Mouse (Mus musculus) lung, adult 2 months (tissue): ENCODE results near the gene Rgma. TPM values are rescaled to one million over a fixed set of nuclear protein-coding genes. Genes with fewer than 3 reads are reported as not detected.

Source experiments
- DNase-seq: peaks from one replicate; pipeline ENCODE4 v3.0.0; 2022
- H3K4me1 ChIP-seq: fragments of 200-500 bp; 2 replicates; pipeline ENCODE4 v1.6.1; 2011; ENCODE audit warnings: low read length; ENCODE audit not compliant: control insufficient read depth, insufficient read depth
- H3K4me3 ChIP-seq: fragments of 200-500 bp; replicated peaks from 2 replicates; pipeline ENCODE3; 2011; ENCODE audit warnings: low read depth, mild to moderate bottlenecking, control low read depth, low read length; ENCODE audit errors: extremely low read depth
- CTCF ChIP-seq: fragments of 200-500 bp; IDR thresholded peaks from 2 replicates; pipeline ENCODE4 v1.5.1; 2011; ENCODE audit warnings: mild to moderate bottlenecking, low read length, control low read depth; ENCODE audit not compliant: insufficient read depth
- POLR2A ChIP-seq: fragments of 200-500 bp; IDR thresholded peaks from 2 replicates; pipeline ENCODE4 v1.6.1; 2011; ENCODE audit warnings: low read depth, mild to moderate bottlenecking, control low read depth, low read length, borderline replicate concordance; ENCODE audit errors: extremely low read depth
- WGBS: fragments of 180-500 bp; shearing (Covaris S2); methylation state at CpG from one replicate; pipeline ENCODE4 v1.1.7; 2018; 5-methylcytosine and 5-hydroxymethylcytosine counted together
- polyA plus RNA-seq: library from polyadenylated mRNA; depleted of rRNA; stranded (reverse); fragments of >200 nt; gene quantifications from 2 replicates; pipeline ENCODE4 v1.2.3, GENCODE M21; 2012

Gene Rgma
- polyA plus RNA-seq, 1 experiment = 27.5 TPM

- Histone ChIP-seq H3K4me3 (no peak overlapping the region), H3K4me1 (0 out of 2 replicates have a peak, but pooled peaks cover 2% of the 10 kb centered on the region)
- no peak for DNase-seq
- no peak for TF ChIP-seq CTCF
- TF ChIP-seq POLR2A = no peak
- 63% methylated on average over 7 of the region's 7 CpGs for WGBS
These were observed 40.4 kb upstream of the Rgma start for GRCm38 (mm10) chr7:73334883-73335282.

GRCm38 (mm10) chr7:73336380-73336779 lies 38.9 kb upstream of the Rgma start:
- Histone ChIP-seq H3K4me1 (0 out of 2 replicates have a peak, but pooled peaks cover 2% of the 10 kb centered on the region), H3K4me3 (no peak overlapping the region)
- DNase-seq = no peak
- 49% methylated on average over 7 of the region's 7 CpGs for WGBS
- TF ChIP-seq POLR2A = no peak
- no peak for TF ChIP-seq CTCF

DNA sequence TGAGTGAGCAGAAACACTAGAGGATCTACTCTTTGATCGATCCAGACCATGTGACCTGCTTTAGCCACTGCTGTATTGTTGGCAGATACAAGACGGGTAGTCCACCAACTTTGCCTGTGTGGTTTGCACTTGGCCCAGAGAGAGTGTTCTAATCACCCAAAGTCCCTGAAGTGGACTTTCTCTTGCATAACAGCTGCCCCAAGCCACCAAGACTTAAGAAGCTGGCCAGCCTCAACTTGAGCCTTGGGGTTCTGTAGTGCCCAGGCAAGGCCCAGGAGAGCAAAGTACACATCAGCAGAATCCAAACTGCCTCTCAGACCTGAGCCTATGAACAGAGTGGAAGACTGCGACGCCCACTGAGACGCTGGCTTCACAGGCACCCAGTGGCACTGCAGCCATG lies 37.0 kb upstream of the Rgma start:
- H3K4me1 ChIP-seq = 0 out of 2 replicates have a peak, but pooled peaks cover 2% of the 10 kb centered on the region
- TF ChIP-seq POLR2A (no peak), CTCF (no peak)
- 70% methylated on average over 5 of the region's 5 CpGs for WGBS
- H3K4me3 ChIP-seq = no peak overlapping the region
- DNase-seq = peak; percentile 45

- no peaks in the 10 kb centered on the region for H3K4me1 ChIP-seq
- DNase-seq = no peak
- 61% methylated on average over 3 of the region's 3 CpGs for WGBS
- H3K4me3 ChIP-seq = no peak overlapping the region
- TF ChIP-seq CTCF (no peak), POLR2A (no peak)
These were observed 31.5 kb upstream of the Rgma start for GRCm38 (mm10) chr7:73343852-73344251.

DNA sequence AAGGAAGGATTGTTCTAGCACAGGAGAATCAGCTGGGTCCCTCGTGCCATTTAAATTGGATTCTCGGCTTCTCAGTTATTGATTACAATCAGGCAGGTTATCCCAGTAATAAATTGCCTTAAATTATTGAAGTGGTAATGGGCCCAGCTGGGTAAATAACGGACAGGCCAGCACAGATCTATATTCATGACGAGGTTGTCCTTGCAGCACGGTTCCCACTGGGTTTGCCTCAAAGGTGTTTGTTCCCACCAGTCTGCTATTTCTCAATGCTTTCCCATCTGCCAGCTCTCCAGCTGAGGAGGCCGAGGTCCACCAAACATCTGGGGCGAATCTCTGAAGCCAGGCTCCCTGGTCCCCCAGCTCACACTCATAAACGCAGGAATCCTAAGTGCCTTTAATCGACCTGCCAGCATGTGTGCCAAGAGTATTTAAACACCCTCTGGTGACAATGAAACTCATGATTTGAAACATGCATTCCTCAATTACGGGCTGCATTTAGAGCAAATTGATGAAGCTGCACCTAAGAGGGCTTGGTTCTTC lies 26.7 kb upstream of the Rgma start:
- TF ChIP-seq CTCF = no peak
- no peak for TF ChIP-seq POLR2A
- no peak for DNase-seq
- H3K4me3 ChIP-seq = no peak overlapping the region
- H3K4me1 ChIP-seq = no peaks in the 10 kb centered on the region
- WGBS = 41% methylated on average over 10 of the region's 10 CpGs

GRCm38 (mm10) chr7:73349158-73349557 lies 26.2 kb upstream of the Rgma start:
- no peaks in the 10 kb centered on the region for H3K4me1 ChIP-seq
- TF ChIP-seq POLR2A = no peak
- H3K4me3 ChIP-seq = no peak overlapping the region
- 64% methylated on average over 8 of the region's 8 CpGs for WGBS
- DNase-seq = no peak

DNA sequence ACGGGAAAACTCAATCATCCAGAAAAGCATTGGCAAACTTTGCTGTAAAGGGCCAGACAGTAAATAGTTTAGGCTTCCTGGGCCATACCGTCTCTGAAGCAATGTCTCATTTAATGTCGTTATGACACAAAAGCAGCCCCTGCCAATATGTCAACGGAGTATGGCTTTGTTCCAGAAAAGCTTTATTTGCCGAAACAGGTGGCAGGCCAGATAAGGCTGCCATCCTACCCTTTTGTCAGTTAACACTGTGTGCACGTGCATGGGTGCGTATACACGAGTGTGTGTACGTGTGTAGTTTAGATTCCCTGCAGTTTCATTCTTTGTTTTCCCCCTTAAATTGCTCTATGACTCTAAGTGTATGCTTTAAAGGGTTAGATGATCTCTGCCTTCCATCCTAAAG lies 20.1 kb upstream of the Rgma start:
- WGBS = 48% methylated on average over 9 of the region's 9 CpGs
- no peak overlapping the region for H3K4me3 ChIP-seq
- no peak for DNase-seq
- TF ChIP-seq POLR2A (no peak), CTCF (no peak)
- H3K4me1 ChIP-seq = no peaks in the 10 kb centered on the region

GRCm38 (mm10) chr7:73356901-73357300 lies 18.4 kb upstream of the Rgma start:
- WGBS = 77% methylated on average over 5 of the region's 5 CpGs
- no peak for DNase-seq

GRCm38 (mm10) chr7:73357626-73358025 lies 17.7 kb upstream of the Rgma start:
- Histone ChIP-seq H3K4me3 (no peak overlapping the region), H3K4me1 (no peaks in the 10 kb centered on the region)
- WGBS = 94% methylated on average over 2 of the region's 2 CpGs
- DNase-seq = no peak
- TF ChIP-seq POLR2A = no peak
- TF ChIP-seq CTCF = no peak

More at GRCm38 (mm10) chr7:73356901-73357300, 18.4 kb upstream of the Rgma start:
- Histone ChIP-seq H3K4me3 (no peak overlapping the region), H3K4me1 (no peaks in the 10 kb centered on the region)
- TF ChIP-seq POLR2A = no peak
- TF ChIP-seq CTCF = no peak

GRCm38 (mm10) chr7:73365511-73365910 lies 9.8 kb upstream of the Rgma start:
- Histone ChIP-seq H3K4me3 (no peak overlapping the region), H3K4me1 (no peaks in the 10 kb centered on the region)
- no peak for DNase-seq
- WGBS = 80% methylated on average over 4 of the region's 4 CpGs
- TF ChIP-seq POLR2A (no peak), CTCF (no peak)

GRCm38 (mm10) chr7:73365965-73366364 lies 9.3 kb upstream of the Rgma start:
- TF ChIP-seq CTCF (no peak), POLR2A (no peak)
- Histone ChIP-seq H3K4me1 (no peaks in the 10 kb centered on the region), H3K4me3 (no peak overlapping the region)
- WGBS = 77% methylated on average over 7 of the region's 7 CpGs
- no peak for DNase-seq
